Mouse (Mus musculus) brain, embryonic 18.5 days (tissue): Measurements from ENCODE around the gene Gnai2.
"Not testable (repeated sequence)": the region's sequence is repeated elsewhere in the genome, so short reads cannot be mapped to it uniquely, and the experiment has no call there.

Experiments used
- DNase-seq: peaks from one replicate; pipeline ENCODE4 v3.0.0-alpha.2; 2012; ENCODE audit warnings: low read depth, low spot score

Gene Gnai2

DNA sequence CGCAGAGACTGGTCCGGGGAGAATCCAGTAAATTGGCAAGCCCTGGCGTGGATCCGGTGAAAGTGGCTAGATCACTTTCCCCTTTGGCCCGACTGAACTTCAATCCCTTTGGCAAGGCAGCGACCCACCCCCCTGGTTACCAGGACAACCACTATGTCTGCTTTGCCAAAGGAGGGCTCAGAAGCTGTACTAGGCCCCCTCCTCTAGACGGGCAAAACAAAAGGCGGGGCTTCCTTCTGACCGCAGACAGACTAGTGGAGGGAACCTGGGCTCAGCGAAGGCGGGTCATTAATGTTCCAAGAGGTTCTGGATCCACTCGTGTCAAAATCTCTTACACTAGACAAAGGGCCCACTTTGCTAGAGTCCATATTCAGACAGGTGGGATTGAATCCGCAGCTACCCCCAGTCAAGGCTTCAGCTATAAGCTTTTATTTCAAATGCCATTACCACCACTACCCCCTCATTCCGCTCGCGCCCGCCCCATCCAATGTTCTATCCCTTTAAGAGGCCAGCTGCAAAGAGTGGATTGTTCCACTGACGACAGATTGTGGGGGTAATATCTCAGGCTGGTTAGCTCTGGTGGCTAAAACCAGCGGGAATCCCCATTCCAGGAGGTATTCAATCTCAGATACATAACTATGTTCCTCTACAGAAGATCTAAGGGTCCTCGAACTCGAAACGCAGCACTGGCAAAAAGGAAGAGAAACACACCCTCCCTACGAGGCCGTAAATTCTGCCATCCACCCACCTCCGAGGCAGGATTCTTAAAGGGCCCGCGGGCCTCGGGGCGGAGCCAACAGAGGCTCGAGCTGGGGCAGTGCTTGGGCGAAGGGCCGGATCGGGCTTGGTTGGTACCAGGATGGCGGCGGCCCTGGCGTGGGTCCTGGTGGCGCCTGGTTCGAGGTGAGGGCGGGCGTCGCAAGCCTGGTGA, 66.6 kb downstream of the Gnai2 start:
- DNase-seq: no peak

DNA sequence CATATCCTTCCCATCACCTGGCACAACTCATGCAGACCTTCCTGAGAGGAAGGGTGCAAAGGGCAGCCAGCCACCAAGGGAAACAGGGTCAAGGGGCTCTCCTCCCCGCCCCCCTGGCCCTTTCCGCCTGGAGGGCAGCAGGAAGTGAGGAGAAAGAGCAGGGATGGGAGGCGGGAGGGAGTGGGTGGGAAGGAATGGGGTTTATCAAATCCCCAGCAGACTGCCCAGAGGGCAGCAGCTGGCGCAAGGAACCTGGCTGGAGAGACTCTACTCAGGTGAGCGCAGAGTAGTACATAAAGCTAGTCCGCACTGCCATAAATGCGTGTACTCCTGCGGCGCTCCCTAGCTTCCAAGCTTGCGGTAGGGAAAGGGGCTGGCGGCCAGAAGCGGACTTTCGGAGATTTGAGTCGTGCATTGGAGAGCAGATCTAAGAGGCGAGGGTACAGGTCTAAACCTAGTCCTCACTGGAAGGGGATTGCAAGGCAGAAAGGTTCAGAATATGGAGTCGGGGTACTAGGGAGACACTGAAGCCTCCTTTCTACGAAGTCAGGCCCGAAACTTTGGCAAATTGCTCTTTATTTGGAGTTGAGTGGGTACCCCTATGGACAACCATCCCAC, 67.4 kb downstream of the Gnai2 start, which contains the start of gene Hyal2:
Gene Hyal2 (plus strand): TSS at position 244 of the 618 bp plus-strand sequence.
- DNase-seq: no peak

DNA sequence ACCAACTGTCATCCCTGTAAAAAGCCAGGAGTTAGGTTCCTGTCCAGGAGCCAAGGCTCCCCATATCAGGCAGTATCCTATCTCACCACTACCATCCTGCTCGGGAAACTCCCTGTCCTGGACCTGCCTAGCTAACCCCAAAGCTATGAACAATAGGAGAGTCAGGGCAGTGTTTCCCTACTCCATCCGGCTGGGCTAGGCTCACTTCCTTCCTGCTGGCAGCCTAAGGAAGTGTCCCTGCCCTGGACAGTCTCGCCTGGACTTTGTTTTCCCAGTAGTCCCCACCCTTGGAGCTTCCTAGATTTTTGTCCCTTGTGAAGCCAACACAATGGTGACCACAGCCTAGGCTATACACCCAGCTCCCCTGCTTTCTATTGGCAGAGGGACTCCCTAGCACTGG, 68.3 kb downstream of the Gnai2 start:
- DNase-seq: no peak

DNA sequence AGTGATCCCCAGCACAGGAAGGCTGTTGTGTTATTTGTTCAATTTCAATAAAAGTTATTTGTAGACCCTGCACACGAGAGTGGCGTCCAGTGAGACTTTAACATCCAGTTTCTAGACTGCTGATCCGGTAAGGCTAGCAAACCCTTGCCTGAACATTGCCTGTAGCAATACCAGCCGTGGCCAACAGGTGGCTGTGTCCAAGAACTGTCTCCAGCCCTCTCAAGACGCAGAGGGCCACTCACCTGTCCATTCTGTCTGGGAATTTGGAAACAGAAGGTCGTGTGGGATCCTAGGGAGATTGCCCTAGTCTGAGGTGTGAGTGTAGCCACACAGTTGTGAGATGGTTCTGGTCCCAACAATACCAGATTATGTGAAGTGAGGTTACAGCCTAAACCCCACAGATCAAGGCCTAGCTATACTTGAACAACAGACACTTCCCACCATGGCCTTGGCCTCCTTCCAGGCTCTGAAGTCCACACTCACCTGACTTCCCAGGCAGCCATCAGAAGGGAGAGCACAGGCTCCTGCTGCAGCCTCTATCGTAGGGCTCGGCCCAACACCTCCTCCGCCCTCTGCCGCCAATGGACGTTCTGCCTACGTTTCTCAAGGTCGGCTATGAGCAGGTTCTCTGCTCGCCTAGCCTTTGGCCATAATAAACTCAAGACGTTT, 69.0 kb downstream of the Gnai2 start:
- DNase-seq: no peak

DNA sequence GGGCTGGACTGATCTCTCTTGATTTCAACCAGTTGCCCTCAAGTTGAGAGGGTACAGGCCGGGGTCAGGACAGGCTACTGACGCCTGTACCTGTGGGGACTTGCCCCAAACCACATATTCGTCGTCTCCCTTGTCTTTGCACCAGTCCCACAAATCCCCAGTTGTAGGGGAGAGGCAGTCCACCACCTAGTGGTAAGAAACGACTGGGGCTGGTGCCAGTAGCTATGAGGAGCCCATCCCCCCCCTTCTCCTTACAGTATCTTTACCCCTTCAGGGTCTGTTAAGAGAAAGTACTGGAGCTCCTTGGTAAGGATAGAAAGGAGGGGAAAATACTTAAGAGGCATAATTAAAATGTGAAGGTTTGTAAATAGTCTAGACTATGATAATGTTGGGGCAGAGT, 69.6 kb downstream of the Gnai2 start:
- DNase-seq: not testable (repeated sequence)
